Mouse (Mus musculus): ENCODE results near the gene Greb1.

- TF ChIP-seq POLR2A (IDR thresholded peaks at IDR 0.05; ENCODE audit: insufficient read depth, low read depth, low read length) (no peak), CTCF (IDR thresholded peaks at IDR 0.05; ENCODE audit: insufficient read depth, low read depth, low read length) (no peak)
These were observed 36.9 kb downstream of the Greb1 start for GRCm38 (mm10) chr12:16763649-16764422.
